Mouse (Mus musculus) MEL (cell line): Measurements from ENCODE around the gene Trp53tg5.

Experiments used
- CHD1 ChIP-seq: IDR thresholded peaks from 2 replicates; pipeline ENCODE4 v1.6.1; 2012; ENCODE audit warnings: low read depth, mild to moderate bottlenecking, inconsistent platforms, low read length, improper control_type of control experiment
- CTCF ChIP-seq, 3 experiments: IDR thresholded peaks in 2 of 3; conservative IDR thresholded peaks in 1 of 3; 2 replicates each; pipeline ENCODE4 v1.5.1; 2011 to 2012; ENCODE audit warnings: low read length in 3 of 3, low read depth in 2 of 3, mild to moderate bottlenecking in 2 of 3, improper control_type of control experiment in 1 of 3, inconsistent platforms in 1 of 3, mixed read lengths in 1 of 3, moderate library complexity in 1 of 3; ENCODE audit not compliant: control insufficient read depth in 1 of 3, insufficient read depth in 1 of 3, poor library complexity in 1 of 3, severe bottlenecking in 1 of 3
- EP300 ChIP-seq, 2 experiments: IDR thresholded peaks; 2 replicates each; pipeline ENCODE4 v1.6.1; 2011; ENCODE audit warnings: improper control_type of control experiment in 2 of 2, low read length in 2 of 2, low read depth in 1 of 2, mild to moderate bottlenecking in 1 of 2
- GABPA ChIP-seq: IDR thresholded peaks from 2 replicates; pipeline ENCODE4 v1.6.1; 2012; ENCODE audit warnings: low read depth, mild to moderate bottlenecking, inconsistent platforms, low read length, improper control_type of control experiment, moderate library complexity
- GATA1 ChIP-seq: IDR thresholded peaks from 2 replicates; pipeline ENCODE4 v1.6.1; 2011; ENCODE audit warnings: low read depth, low read length, improper control_type of control experiment
- KAT2A ChIP-seq: conservative IDR thresholded peaks from 2 replicates; pipeline ENCODE4 v1.6.1; 2012; ENCODE audit warnings: low read depth, low read length, improper control_type of control experiment, inconsistent platforms
- MAX ChIP-seq: IDR thresholded peaks from 2 replicates; pipeline ENCODE4 v1.6.1; 2011; ENCODE audit warnings: low read length, improper control_type of control experiment
- USF1 ChIP-seq: IDR thresholded peaks from 2 replicates; pipeline ENCODE4 v1.6.1; 2014; ENCODE audit warnings: low read depth, mild to moderate bottlenecking, inconsistent platforms, low read length, improper control_type of control experiment, moderate library complexity
- ZKSCAN1 ChIP-seq: IDR thresholded peaks from 2 replicates; pipeline ENCODE4 v1.6.1; 2012; ENCODE audit warnings: low read depth, mild to moderate bottlenecking, inconsistent platforms, low read length, improper control_type of control experiment, moderate library complexity

DNA sequence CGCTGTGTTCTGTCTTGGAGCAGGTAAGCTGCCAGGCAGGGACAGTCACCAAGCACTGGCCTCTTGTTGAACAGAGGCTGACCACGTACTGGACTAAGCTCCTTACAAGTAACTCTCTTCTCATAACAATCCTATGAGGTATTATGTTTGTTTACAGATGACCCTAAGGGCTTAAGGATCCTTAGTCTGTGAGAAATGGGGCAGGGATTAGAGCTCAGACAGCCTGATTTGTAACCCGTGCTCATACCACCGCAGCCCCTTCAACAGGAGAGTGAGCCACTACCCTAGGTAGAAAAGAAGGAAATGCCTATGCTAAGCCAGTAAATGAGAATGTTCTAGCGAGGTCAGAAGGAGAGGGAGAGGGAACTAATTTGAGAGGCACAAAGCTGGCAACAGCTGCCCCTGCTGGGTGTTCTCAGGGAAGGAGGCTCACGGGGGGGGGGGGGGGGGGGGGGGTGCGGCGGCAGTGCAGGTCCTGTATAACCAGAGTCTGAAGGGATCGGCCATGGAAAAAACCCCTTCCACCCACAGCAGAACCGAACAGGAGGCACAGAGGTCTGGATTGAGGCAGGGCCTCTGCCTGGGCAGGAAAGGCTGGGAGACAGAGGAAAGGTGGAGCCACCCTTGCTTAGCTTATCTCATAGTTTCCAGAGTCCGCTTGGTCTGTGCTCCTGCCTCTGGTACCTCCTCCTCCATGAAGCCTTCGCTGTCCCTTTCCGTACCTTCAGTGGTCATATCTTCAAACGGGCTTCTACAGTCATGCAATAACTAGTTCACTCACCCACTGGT is 38.8 kb upstream of the Trp53tg5 start:
- TF ChIP-seq GATA1 (no peak), EP300 (IDR thresholded peaks at IDR 0.05; ENCODE audit: low read depth in 1 of 2, low read length in 2 of 2) (no peak), MAX (no peak), GABPA (no peak), CTCF (IDR thresholded peaks at IDR 0.05 in 2 of 3, conservative IDR thresholded peaks at IDR 0.05 in 1 of 3; ENCODE audit: control insufficient read depth in 1 of 3, insufficient read depth in 1 of 3, low read depth in 2 of 3, low read length in 3 of 3, poor library complexity in 1 of 3, severe bottlenecking in 1 of 3) (no peak), ZKSCAN1 (no peak), USF1 (no peak), CHD1 (no peak), KAT2A (no peak)
